Mouse (Mus musculus) stomach, postnatal 0 days (tissue): ENCODE results near the gene Hist1h2ag. TPM values are rescaled to one million over a fixed set of nuclear protein-coding genes. Genes with fewer than 3 reads are reported as not detected.

ENCODE experiments used
- ATAC-seq: fragments of 200-750 bp; cut with Nextera tagmentation; 2 replicates; pipeline ENCODE4 v1.8.0; 2017; ENCODE audit not compliant: low FRiP score, low TSS enrichment
- DNase-seq: peaks from one replicate; pipeline ENCODE4 v3.0.0-alpha.2; 2016; ENCODE audit warnings: low spot score
- H3K27ac ChIP-seq: fragments of 300-500 bp; sonication (generic); replicated peaks from 2 replicates; pipeline ENCODE4 v1.5.1; 2014; ENCODE audit warnings: mild to moderate bottlenecking, control low read depth
- H3K27me3 ChIP-seq: fragments of 300-500 bp; sonication (generic); 2 replicates; pipeline ENCODE4 v1.6.1; 2014; ENCODE audit warnings: low read length; ENCODE audit not compliant: control insufficient read depth, insufficient read depth
- H3K36me3 ChIP-seq: fragments of 300-500 bp; sonication (generic); 2 replicates; pipeline ENCODE4 v1.6.1; 2014; ENCODE audit warnings: low read length, mixed read lengths; ENCODE audit not compliant: control insufficient read depth, insufficient read depth
- H3K4me1 ChIP-seq: fragments of 300-500 bp; sonication (generic); replicated peaks from 2 replicates; pipeline ENCODE4 v1.6.1; 2014; ENCODE audit warnings: antibody characterized with exemption; ENCODE audit not compliant: control insufficient read depth, insufficient read depth
- H3K4me2 ChIP-seq: fragments of 300-500 bp; sonication (generic); replicated peaks from 2 replicates; pipeline ENCODE4 v1.6.1; 2014; ENCODE audit warnings: low read depth, mild to moderate bottlenecking, control low read depth, moderate library complexity
- H3K4me3 ChIP-seq: fragments of 300-500 bp; sonication (generic); 2 replicates; pipeline ENCODE4 v1.5.1; 2014; ENCODE audit warnings: low read depth, low read length, control low read depth
- H3K9ac ChIP-seq: fragments of 300-500 bp; sonication (generic); 2 replicates; pipeline ENCODE4 v1.6.1; 2014; ENCODE audit warnings: mild to moderate bottlenecking, low read length, control low read depth, mixed read lengths
- H3K9me3 ChIP-seq: fragments of 300-500 bp; sonication (generic); 2 replicates; pipeline ENCODE4 v1.6.1; 2016; ENCODE audit warnings: low read length; ENCODE audit not compliant: control insufficient read depth
- CTCF ChIP-seq: IDR thresholded peaks from 2 replicates; pipeline ENCODE4 v1.5.1; 2016; ENCODE audit warnings: antibody characterized with exemption, low read depth, mild to moderate bottlenecking, moderate library complexity
- EP300 ChIP-seq: optimal IDR thresholded peaks from 2 replicates; pipeline ENCODE3; 2016; ENCODE audit warnings: antibody characterized with exemption
- WGBS: fragments of 180-500 bp; shearing (Covaris S2); extraction: QIAGEN DNeasy Blood & Tissue Kit; methylation state at CpG from one replicate; pipeline ENCODE4 v1.1.7; 2014; 5-methylcytosine and 5-hydroxymethylcytosine counted together
- polyA plus RNA-seq: library from polyadenylated mRNA; unstranded; fragments of >200 nt; fragmentation: Nextera tagmentation; extraction: Ambion mirVana; gene quantifications from 2 replicates; pipeline ENCODE4 v1.2.1, GENCODE M21; 2015

Gene Hist1h2ag
- polyA plus RNA-seq, 1 experiment from 2014 or later: 12.6 TPM

DNA sequence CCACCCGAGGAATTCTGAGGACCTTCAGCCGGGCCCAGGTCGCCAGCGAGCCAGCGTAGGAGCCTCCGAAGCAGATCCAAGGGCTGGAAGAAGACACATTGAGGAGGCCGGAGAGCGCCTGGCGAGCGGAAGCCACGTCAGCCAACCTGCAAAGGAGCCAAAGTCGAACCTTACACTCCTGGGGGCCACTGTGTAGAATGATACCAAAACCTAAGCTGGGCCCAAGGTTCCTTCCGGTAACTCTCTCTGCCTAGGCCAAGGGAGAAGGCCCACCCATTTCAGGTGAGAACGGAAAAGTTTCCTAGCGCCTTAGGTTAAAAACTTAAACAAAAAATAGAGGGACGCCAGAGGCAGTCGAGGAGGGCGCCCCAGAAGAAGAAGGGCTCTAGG, 35.6 kb downstream of the Hist1h2ag start:
- Histone ChIP-seq H3K36me3 (no peaks in the 10 kb centered on the region), H3K4me2 (peak overlapping the region; percentile 80), H3K4me1 (0 out of 2 replicates have a peak, but pooled peaks cover 3% of the 10 kb centered on the region), H3K4me3 (peak overlapping the region; percentile 49), H3K9me3 (no peaks in the 10 kb centered on the region), H3K27ac (no peak overlapping the region), H3K27me3 (peaks cover 29% of the 10 kb centered on the region; the same call in 1 of the 2 replicates), H3K9ac (no peak overlapping the region)
- WGBS: 6% methylated on average over 18 of the region's 18 CpGs
- no peak for TF ChIP-seq EP300
- no peak for TF ChIP-seq CTCF
- DNase-seq: no peak
- no peak for ATAC-seq

DNA sequence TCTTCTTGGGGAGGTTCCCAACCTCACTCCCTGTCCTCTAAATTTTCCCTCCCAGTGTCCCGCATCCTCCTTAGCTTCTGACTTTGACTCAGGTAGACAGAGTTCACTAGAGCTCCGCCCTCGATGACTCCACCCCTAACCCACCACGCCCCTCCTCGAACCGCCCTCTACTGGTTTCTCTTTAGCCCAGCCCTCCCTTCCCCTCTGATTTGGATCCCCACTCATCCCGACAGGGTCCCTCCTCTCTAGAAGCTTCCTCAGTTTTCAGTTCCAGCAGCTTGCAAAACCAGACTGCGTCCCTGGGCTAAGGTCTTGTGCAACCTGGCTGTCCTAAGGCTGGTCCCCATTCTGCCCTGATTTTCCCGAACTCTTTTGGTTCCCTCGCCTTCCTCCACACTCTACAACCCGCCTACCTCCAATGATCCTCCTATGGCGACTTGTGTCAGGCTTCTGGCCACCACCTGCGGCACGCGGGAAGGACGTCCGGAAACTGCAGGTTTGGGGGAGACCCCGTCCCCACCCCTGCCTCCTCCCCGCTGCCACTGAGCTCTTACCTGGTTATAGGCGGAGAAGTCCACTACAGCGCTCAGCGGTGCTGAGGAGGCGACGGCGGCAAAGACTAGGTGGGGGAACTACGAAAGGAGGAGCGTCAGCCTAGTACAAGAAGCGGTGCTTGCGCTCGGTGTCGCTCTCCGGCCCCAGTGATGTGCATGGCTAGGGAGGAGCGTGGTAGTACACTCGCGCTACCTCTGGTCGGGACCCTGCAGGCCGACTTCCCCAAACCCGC, 36.2 kb downstream of the Hist1h2ag start:
- peak; percentile 37 for TF ChIP-seq CTCF
- TF ChIP-seq EP300: no peak
- Histone ChIP-seq H3K4me2 (peak overlapping the region; percentile 80), H3K9me3 (no peaks in the 10 kb centered on the region), H3K4me3 (peak overlapping the region; percentile 49), H3K9ac (peak overlapping the region; percentile 41), H3K27me3 (peaks cover 29% of the 10 kb centered on the region; the same call in 1 of the 2 replicates), H3K36me3 (no peaks in the 10 kb centered on the region), H3K4me1 (0 out of 2 replicates have a peak, but pooled peaks cover 3% of the 10 kb centered on the region), H3K27ac (no peak overlapping the region)
- peak; percentile 75 for DNase-seq
- peak; percentile 86 for ATAC-seq
- 1% methylated on average over 38 of the region's 38 CpGs for WGBS

DNA sequence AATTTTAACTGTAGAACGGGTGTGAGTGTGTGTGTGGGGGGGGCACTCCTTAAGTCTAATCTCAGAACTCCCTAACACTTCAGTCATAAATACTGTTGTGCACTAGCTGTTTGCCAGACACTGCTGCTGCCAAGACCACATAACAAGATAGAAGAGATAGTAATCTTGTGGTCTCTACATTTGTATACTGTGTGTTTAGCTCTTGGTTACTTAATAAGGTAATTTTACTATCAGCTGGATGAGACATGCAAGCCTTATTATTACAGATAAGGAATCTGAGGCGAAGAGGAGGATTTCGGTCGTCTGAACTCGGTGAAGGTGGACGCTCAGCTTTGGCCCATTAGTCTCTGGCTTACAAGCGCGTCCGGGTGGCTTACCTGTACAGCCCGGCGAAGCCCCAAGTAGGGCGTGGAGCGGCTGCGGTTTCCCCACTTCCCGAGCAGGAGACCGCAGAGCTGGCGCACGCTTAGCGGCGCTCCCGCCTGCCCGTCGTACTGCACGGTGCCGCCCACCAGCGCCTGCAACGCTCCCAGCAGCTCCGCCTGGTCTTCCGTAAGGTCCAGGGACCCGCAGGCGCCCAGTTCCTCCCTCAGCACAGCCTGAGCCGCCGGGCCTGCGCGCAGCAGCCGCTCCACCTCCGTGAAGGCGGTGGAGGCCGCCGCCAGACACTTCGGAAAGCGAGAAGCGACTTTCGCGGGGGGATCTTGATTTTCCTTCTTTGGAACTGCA, 37.0 kb downstream of the Hist1h2ag start:
- H3K4me1 ChIP-seq: 0 out of 2 replicates have a peak, but pooled peaks cover 3% of the 10 kb centered on the region
- 1% methylated on average over 45 of the region's 45 CpGs for WGBS
- no peaks in the 10 kb centered on the region for H3K36me3 ChIP-seq
- H3K9ac ChIP-seq: peak overlapping the region; percentile 24
- TF ChIP-seq CTCF (no peak), EP300 (no peak)
- H3K27me3 ChIP-seq: peaks cover 29% of the 10 kb centered on the region; the same call in 1 of the 2 replicates
- H3K4me3 ChIP-seq: peak overlapping the region; percentile 49
- H3K9me3 ChIP-seq: no peaks in the 10 kb centered on the region
- no peak overlapping the region for H3K27ac ChIP-seq
- DNase-seq (peak; percentile 62), ATAC-seq (peak; percentile 83)
- H3K4me2 ChIP-seq: peak overlapping the region; percentile 80

DNA sequence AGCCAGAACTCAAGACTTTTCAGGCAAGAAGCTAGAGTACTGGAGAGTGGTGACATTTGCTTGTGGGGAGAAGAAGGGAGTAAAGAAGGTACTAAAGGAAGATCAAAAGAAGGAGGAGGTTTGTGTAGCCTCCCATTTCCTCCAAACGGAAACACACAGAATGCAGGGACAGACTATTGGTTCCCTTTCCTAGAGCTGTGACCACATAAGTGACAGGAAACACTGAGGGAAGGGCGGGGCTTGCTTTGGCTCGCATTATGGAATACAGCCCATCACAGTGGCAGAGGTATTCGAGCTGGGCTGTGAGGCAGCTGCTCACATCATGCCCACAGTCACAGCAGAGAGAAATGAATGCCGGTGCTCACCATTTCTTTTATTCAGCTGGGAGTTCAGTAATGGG, 40.9 kb downstream of the Hist1h2ag start:
- TF ChIP-seq EP300: no peak
- no peak overlapping the region for H3K4me3 ChIP-seq
- peaks cover 14% of the 10 kb centered on the region; the same call in 1 of the 2 replicates for H3K27me3 ChIP-seq
- no peaks in the 10 kb centered on the region for H3K9me3 ChIP-seq
- 19% methylated on average over 5 of the region's 5 CpGs for whole genome bisulfite sequencing
- no peaks in the 10 kb centered on the region for H3K36me3 ChIP-seq
- H3K27ac ChIP-seq: no peak overlapping the region
- H3K4me1 ChIP-seq: 0 out of 2 replicates have a peak, but pooled peaks cover 3% of the 10 kb centered on the region
- H3K4me2 ChIP-seq: no peak overlapping the region
- ATAC-seq (no peak), DNase-seq (no peak)
- no peak overlapping the region for H3K9ac ChIP-seq

DNA sequence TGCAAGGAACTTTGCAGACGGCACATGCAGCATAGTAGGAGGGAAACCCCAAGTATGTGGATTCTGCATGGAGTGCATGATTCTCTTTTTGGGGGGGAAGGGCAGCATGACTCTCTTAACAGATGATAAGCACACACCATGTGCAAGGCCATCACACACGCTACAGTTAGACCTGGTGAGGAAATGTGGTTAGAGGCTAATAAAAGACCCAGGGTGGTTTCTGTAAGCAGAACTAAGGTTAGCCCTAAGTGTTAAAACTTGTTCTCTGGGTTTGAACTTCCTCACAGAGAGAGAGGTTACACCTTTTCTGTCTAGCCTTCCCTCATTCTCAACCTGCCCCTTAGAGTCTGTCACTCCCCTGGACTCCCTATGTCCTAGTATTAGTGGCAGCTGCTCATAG, 41.4 kb downstream of the Hist1h2ag start:
- 65% methylated on average over 2 of the region's 2 CpGs for WGBS
- Histone ChIP-seq H3K4me3 (no peak overlapping the region), H3K36me3 (no peaks in the 10 kb centered on the region), H3K9me3 (no peaks in the 10 kb centered on the region), H3K9ac (no peak overlapping the region), H3K4me1 (no peaks in the 10 kb centered on the region), H3K27me3 (peaks cover 14% of the 10 kb centered on the region; the same call in 1 of the 2 replicates), H3K27ac (no peak overlapping the region), H3K4me2 (no peak overlapping the region)
- ATAC-seq (no peak), DNase-seq (no peak)
- TF ChIP-seq CTCF (no peak), EP300 (no peak)
